ENCODE assay signal across 23 mouse cellular contexts in the genomic region with DNA sequence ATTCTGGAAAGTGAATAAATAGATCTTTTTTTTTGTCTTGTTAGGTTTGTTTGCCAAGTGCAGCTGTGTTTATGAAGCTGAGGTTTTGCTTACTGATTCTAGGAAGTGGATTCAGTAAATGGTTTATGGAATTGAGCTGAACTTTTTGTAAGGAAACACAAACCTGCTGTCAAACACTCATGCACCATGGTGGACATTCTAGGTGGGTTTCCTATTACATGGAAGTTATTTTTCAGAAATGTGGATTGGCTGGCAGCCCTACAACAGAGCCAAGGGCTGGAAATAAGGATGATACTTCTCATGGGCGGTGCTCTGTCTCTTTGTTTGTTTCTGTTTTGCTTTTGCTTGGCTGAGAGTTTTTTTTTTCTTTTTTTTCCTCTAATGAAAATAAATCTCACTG.
DNase-seq lines count a peak whose midpoint lies in the region; ATAC-seq and TF ChIP-seq lines count a peak whose summit lies in the region.
"Had no signal": no experiment of that assay in that cellular context is flagged by ENCODE, and none has a peak within 500 bp of the region (broad histone marks: within the 10 kb centered on the region; RNA-seq: fewer than 3 reads in every experiment).

No protein-coding gene starts in this region.

- no peak for ATAC-seq in forebrain, embryonic 13.5 days
- ATAC-seq in forebrain, embryonic 11.5 days (replicated peaks; ENCODE audit: low FRiP score): no peak
- peak; percentile 60; the same call in 1 of the 2 replicates for ATAC-seq in lung, embryonic 16.5 days (ENCODE audit: low read depth)
- ATAC-seq: intestine, embryonic 15.5 days had no signal

- H3K4me1 ChIP-seq in forebrain, embryonic 13.5 days: peaks cover 13% of the 10 kb centered on the region
- H3K4me1 ChIP-seq in forebrain, embryonic 11.5 days (replicated peaks; ENCODE audit: control insufficient read depth, insufficient read depth, low read length): no peaks in the 10 kb centered on the region
- H3K4me1 ChIP-seq in lung, adult 2 months (ENCODE audit: control insufficient read depth, insufficient read depth, low read length): peaks cover 6% of the 10 kb centered on the region
- H3K4me1 ChIP-seq in lung, embryonic 16.5 days (replicated peaks; ENCODE audit: control insufficient read depth, insufficient read depth, low read length): peaks cover 9% of the 10 kb centered on the region; the same call in 1 of the 2 replicates
- H3K4me1 ChIP-seq: intestine, embryonic 15.5 days; limb, embryonic 15.5 days had no signal

- TF ChIP-seq POLR2A in lung, adult 2 months (IDR thresholded peaks at IDR 0.05; ENCODE audit: borderline replicate concordance, extremely low read depth, low read depth, low read length): no peak

- no peak overlapping the region for H3K4me3 ChIP-seq in forebrain, embryonic 13.5 days
- H3K4me3 ChIP-seq in forebrain, embryonic 11.5 days (ENCODE audit: low read depth, low read length): no peak overlapping the region
- H3K4me3 ChIP-seq in lung, adult 2 months (replicated peaks; ENCODE audit: extremely low read depth, low read depth, low read length): no peak overlapping the region
- no peak overlapping the region for H3K4me3 ChIP-seq in lung, embryonic 16.5 days (ENCODE audit: low read length)
- H3K4me3 ChIP-seq: forebrain, embryonic 10.5 days; heart, adult 2 months; heart, embryonic 13.5 days; intestine, embryonic 15.5 days; limb, embryonic 15.5 days; myocyte; neural tube, embryonic 13.5 days had no signal

- H3K4me2 ChIP-seq in forebrain, embryonic 13.5 days: no peak overlapping the region
- no peak overlapping the region for H3K4me2 ChIP-seq in forebrain, embryonic 11.5 days (ENCODE audit: low read depth, low read length, severe bottlenecking)
- no peak overlapping the region for H3K4me2 ChIP-seq in lung, embryonic 16.5 days (ENCODE audit: low read depth, low read length)
- H3K4me2 ChIP-seq: heart, embryonic 13.5 days; limb, embryonic 15.5 days; midbrain, embryonic 11.5 days; neural tube, embryonic 13.5 days had no signal

- DNase-seq in forebrain, embryonic 11.5 days (ENCODE audit: low spot score): no peak
- DNase-seq in lung, adult 18-20 months: peak; percentile 15 to 55
- DNase-seq in lung, adult 2 months: no peak
- peak; percentile 15 to 35 for DNase-seq in lung, postnatal 4 days
- no peak for DNase-seq in testis, postnatal 10 days (ENCODE audit: low spot score)
- DNase-seq: adrenal gland, postnatal 25 days; cerebellum, adult 9-10 months; gastrocnemius, postnatal 25 days; heart, adult 2 months; left cerebral cortex, postnatal 4 days; right cerebral cortex, postnatal 4 days; thymus, adult 2 months; thymus, postnatal 4 days had no signal

- H3K27me3 ChIP-seq in forebrain, embryonic 13.5 days: no peaks in the 10 kb centered on the region
- no peaks in the 10 kb centered on the region for H3K27me3 ChIP-seq in forebrain, embryonic 11.5 days (ENCODE audit: control insufficient read depth, insufficient read depth, low read length)
- H3K27me3 ChIP-seq in lung, embryonic 16.5 days (ENCODE audit: control insufficient read depth, insufficient read depth, low read depth, low read length): no peaks in the 10 kb centered on the region
- H3K27me3 ChIP-seq: heart, embryonic 13.5 days; intestine, embryonic 15.5 days; limb, embryonic 15.5 days; neural tube, embryonic 13.5 days had no signal

- no peak for TF ChIP-seq CTCF in lung, adult 2 months (IDR thresholded peaks at IDR 0.05; ENCODE audit: insufficient read depth, low read length)

- 94% methylated on average over 1 of the region's 1 CpGs for WGBS in forebrain, embryonic 13.5 days
- 97% methylated on average over 1 of the region's 1 CpGs for WGBS in forebrain, embryonic 11.5 days
- 37% methylated on average over 1 of the region's 1 CpGs for WGBS in lung, adult 2 months
- 39% methylated on average over 1 of the region's 1 CpGs for WGBS in lung, embryonic 16.5 days

- H3K27ac ChIP-seq in forebrain, embryonic 13.5 days: peak overlapping the region; percentile 40; the same call in 1 of the 2 replicates
- H3K27ac ChIP-seq in forebrain, embryonic 11.5 days (ENCODE audit: low read depth, low read length): no peak overlapping the region
- no peak overlapping the region for H3K27ac ChIP-seq in lung, embryonic 16.5 days (ENCODE audit: low read length)
- H3K27ac ChIP-seq: forebrain, embryonic 10.5 days; heart, adult 2 months; heart, embryonic 13.5 days; limb, embryonic 15.5 days; liver, embryonic 14.5 days had no signal

- H3K9ac ChIP-seq in forebrain, embryonic 13.5 days: no peak overlapping the region
- H3K9ac ChIP-seq in forebrain, embryonic 11.5 days (ENCODE audit: low read length): no peak overlapping the region
- no peak overlapping the region for H3K9ac ChIP-seq in lung, embryonic 16.5 days (ENCODE audit: low read length)
- H3K9ac ChIP-seq: heart, embryonic 13.5 days; intestine, embryonic 15.5 days; limb, embryonic 15.5 days; liver, embryonic 14.5 days; neural tube, embryonic 13.5 days had no signal

- H3K36me3 ChIP-seq in forebrain, embryonic 13.5 days (ENCODE audit: poor library complexity, severe bottlenecking): no peaks in the 10 kb centered on the region
- no peaks in the 10 kb centered on the region for H3K36me3 ChIP-seq in forebrain, embryonic 11.5 days (ENCODE audit: control insufficient read depth, insufficient read depth, low read length)
- no peaks in the 10 kb centered on the region for H3K36me3 ChIP-seq in lung, embryonic 16.5 days (ENCODE audit: control insufficient read depth, insufficient read depth, low read length)
- H3K36me3 ChIP-seq: forebrain, embryonic 10.5 days; heart, embryonic 13.5 days; intestine, embryonic 15.5 days; limb, embryonic 15.5 days; neural tube, embryonic 13.5 days had no signal

- H3K9me3 ChIP-seq in forebrain, embryonic 13.5 days (replicated peaks): no peaks in the 10 kb centered on the region
- no peaks in the 10 kb centered on the region for H3K9me3 ChIP-seq in forebrain, embryonic 11.5 days (ENCODE audit: control insufficient read depth, low read length)
- H3K9me3 ChIP-seq in lung, embryonic 16.5 days (ENCODE audit: control insufficient read depth, low read length): no peaks in the 10 kb centered on the region
- H3K9me3 ChIP-seq: forebrain, embryonic 10.5 days; heart, embryonic 13.5 days; intestine, embryonic 15.5 days; limb, embryonic 15.5 days; neural tube, embryonic 13.5 days had no signal

Comparison
In these comparisons a context has a peak if more than half of its experiments do, and no peak if none do; other contexts are left out.
1. DNase-seq: peak in lung, adult 18-20 months (2 of 2) and lung, postnatal 4 days (2 of 2); none in forebrain, embryonic 11.5 days (single experiment), lung, adult 2 months (single experiment) and testis, postnatal 10 days (single experiment).